Mouse (Mus musculus): ENCODE measurements at regions not wholly inside any gene's neighbourhood (a gene's known extent, or its start where the extent isn't known, plus 50 kb on each side); places are given as distances from the start of the nearest gene placed in this dataset.

GRCm38 (mm10) chr2:117017921-117018651 lies 103.1 kb upstream of the Spred1 start:
- 56% methylated on average over 12 of the region's 12 CpGs for WGBS
- peak overlapping the region; percentile 74 for H3K27ac ChIP-seq (ENCODE audit: low read length)
- no peaks in the 10 kb centered on the region for H3K27me3 ChIP-seq (ENCODE audit: insufficient read depth, low read length)
- no peaks in the 10 kb centered on the region for H3K36me3 ChIP-seq (ENCODE audit: insufficient read depth, low read length)
- no peak overlapping the region for H3K4me2 ChIP-seq (replicated peaks; ENCODE audit: low read depth, low read length)
- H3K9ac ChIP-seq (replicated peaks; ENCODE audit: low read length), result no peak overlapping the region
- ATAC-seq (ENCODE audit: low FRiP score, low TSS enrichment), result peak; percentile 82; the same call in 1 of the 2 replicates
- no peaks in the 10 kb centered on the region for H3K9me3 ChIP-seq (ENCODE audit: low read length)
- peaks cover 13% of the 10 kb centered on the region; the same call in 1 of the 2 replicates for H3K4me1 ChIP-seq (ENCODE audit: insufficient read depth, low read length)
- H3K4me3 ChIP-seq (ENCODE audit: low read length), result no peak overlapping the region

DNA sequence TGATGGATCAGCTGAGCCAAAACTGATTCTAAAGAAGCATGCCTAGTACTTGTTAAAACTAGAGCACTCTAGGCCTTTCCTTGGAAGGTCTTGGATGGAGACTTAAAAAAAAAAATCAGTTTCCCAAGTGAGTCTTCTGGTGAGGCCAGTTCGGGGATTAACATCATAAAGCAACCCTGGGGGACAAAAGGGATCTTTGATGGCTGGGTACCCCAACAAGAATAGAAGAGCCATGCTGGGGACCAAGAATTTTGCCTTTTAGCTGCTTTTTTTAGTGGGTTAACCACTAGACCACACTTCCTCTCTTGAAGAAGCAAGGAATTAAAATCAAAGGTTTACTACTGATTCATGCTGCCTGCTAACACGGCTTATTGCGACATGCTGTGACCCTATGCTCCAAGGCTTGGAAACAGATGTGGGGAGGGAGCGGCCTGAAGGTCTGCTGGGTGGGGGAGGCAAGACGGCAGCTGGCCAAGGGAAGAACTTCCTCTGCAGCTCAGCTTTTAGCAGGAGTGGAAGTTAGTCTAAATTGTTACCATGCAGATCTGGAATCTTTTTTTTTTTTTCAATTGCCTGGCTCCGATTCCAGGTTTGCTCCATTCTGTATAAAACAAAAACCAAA lies 102.1 kb upstream of the Spred1 start:
- Histone ChIP-seq H3K4me1 (ENCODE audit: insufficient read depth, low read length) (peaks cover 13% of the 10 kb centered on the region; the same call in 1 of the 2 replicates), H3K4me3 (ENCODE audit: low read length) (no peak overlapping the region), H3K36me3 (ENCODE audit: insufficient read depth, low read length) (no peaks in the 10 kb centered on the region), H3K9ac (replicated peaks; ENCODE audit: low read length) (no peak overlapping the region), H3K27ac (ENCODE audit: low read length) (peak overlapping the region; percentile 74), H3K27me3 (ENCODE audit: insufficient read depth, low read length) (no peaks in the 10 kb centered on the region), H3K4me2 (replicated peaks; ENCODE audit: low read depth, low read length) (no peak overlapping the region), H3K9me3 (ENCODE audit: low read length) (no peaks in the 10 kb centered on the region)
- peak; percentile 71 for ATAC-seq (ENCODE audit: low FRiP score, low TSS enrichment)
- WGBS, result 28% methylated on average over 6 of the region's 6 CpGs

DNA sequence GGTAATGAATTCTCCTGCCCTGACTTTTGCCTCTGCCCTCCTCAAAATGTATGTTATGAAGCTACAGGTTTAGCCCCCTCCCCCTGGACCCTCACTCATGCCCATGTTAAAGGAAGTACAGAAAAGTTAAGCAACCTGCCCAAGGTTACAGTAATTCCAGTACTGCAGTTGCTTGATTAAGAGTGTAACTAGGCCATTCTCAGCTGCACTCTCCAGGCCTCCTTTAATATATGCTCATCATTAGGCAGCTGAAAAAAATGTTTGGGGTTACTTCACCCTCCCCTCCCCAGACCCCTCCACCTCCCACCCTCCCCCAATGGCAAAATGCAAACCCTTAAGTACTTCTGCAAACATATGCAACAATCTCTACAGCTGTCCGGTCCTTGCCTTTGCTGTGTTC lies 101.6 kb upstream of the Spred1 start:
- Histone ChIP-seq H3K4me3 (ENCODE audit: low read length) (no peak overlapping the region), H3K27ac (ENCODE audit: low read length) (0 out of 2 replicates have a peak overlapping the region, but pooled peaks have one; percentile 29), H3K27me3 (ENCODE audit: insufficient read depth, low read length) (no peaks in the 10 kb centered on the region), H3K9me3 (ENCODE audit: low read length) (no peaks in the 10 kb centered on the region), H3K36me3 (ENCODE audit: insufficient read depth, low read length) (no peaks in the 10 kb centered on the region), H3K4me1 (ENCODE audit: insufficient read depth, low read length) (peaks cover 13% of the 10 kb centered on the region; the same call in 1 of the 2 replicates), H3K4me2 (replicated peaks; ENCODE audit: low read depth, low read length) (no peak overlapping the region), H3K9ac (replicated peaks; ENCODE audit: low read length) (no peak overlapping the region)
- no peak for ATAC-seq (ENCODE audit: low FRiP score, low TSS enrichment)
- 80% methylated on average over 1 of the region's 1 CpGs for WGBS

- no peak overlapping the region for H3K4me2 ChIP-seq (replicated peaks; ENCODE audit: low read depth, low read length)
- H3K9ac ChIP-seq (replicated peaks; ENCODE audit: low read length), result no peak overlapping the region
- H3K4me1 ChIP-seq (ENCODE audit: insufficient read depth, low read length), result peaks cover 13% of the 10 kb centered on the region; the same call in 1 of the 2 replicates
- H3K9me3 ChIP-seq (ENCODE audit: low read length), result no peaks in the 10 kb centered on the region
- WGBS, result 37% methylated on average over 6 of the region's 6 CpGs
- ATAC-seq (ENCODE audit: low FRiP score, low TSS enrichment), result peak; percentile 43; the same call in 1 of the 2 replicates
- H3K27ac ChIP-seq (ENCODE audit: low read length), result no peak overlapping the region
- no peak overlapping the region for H3K4me3 ChIP-seq (ENCODE audit: low read length)
- H3K36me3 ChIP-seq (ENCODE audit: insufficient read depth, low read length), result no peaks in the 10 kb centered on the region
- H3K27me3 ChIP-seq (ENCODE audit: insufficient read depth, low read length), result no peaks in the 10 kb centered on the region
These were observed 99.4 kb upstream of the Spred1 start for GRCm38 (mm10) chr2:117021787-117022186.

- H3K27me3 ChIP-seq (ENCODE audit: insufficient read depth, low read length), result no peaks in the 10 kb centered on the region
- H3K4me2 ChIP-seq (replicated peaks; ENCODE audit: low read depth, low read length), result no peak overlapping the region
- no peak overlapping the region for H3K9ac ChIP-seq (replicated peaks; ENCODE audit: low read length)
- H3K9me3 ChIP-seq (ENCODE audit: low read length), result no peaks in the 10 kb centered on the region
- ATAC-seq (ENCODE audit: low FRiP score, low TSS enrichment), result no peak
- H3K36me3 ChIP-seq (ENCODE audit: insufficient read depth, low read length), result no peaks in the 10 kb centered on the region
- WGBS, result 90% methylated on average over 1 of the region's 1 CpGs
- H3K4me1 ChIP-seq (ENCODE audit: insufficient read depth, low read length), result peaks cover 11% of the 10 kb centered on the region; the same call in 1 of the 2 replicates
- no peak overlapping the region for H3K27ac ChIP-seq (ENCODE audit: low read length)
- no peak overlapping the region for H3K4me3 ChIP-seq (ENCODE audit: low read length)
These were observed 97.7 kb upstream of the Spred1 start for GRCm38 (mm10) chr2:117023436-117023835.

- no peak for ATAC-seq (ENCODE audit: low FRiP score, low TSS enrichment)
- H3K27me3 ChIP-seq (ENCODE audit: insufficient read depth, low read length), result no peaks in the 10 kb centered on the region
- no peak overlapping the region for H3K27ac ChIP-seq (ENCODE audit: low read length)
- H3K4me3 ChIP-seq (ENCODE audit: low read length), result no peak overlapping the region
- no peaks in the 10 kb centered on the region for H3K36me3 ChIP-seq (ENCODE audit: insufficient read depth, low read length)
- 40% methylated on average over 4 of the region's 4 CpGs for WGBS
- peaks cover 4% of the 10 kb centered on the region; the same call in 1 of the 2 replicates for H3K4me1 ChIP-seq (ENCODE audit: insufficient read depth, low read length)
- H3K9ac ChIP-seq (replicated peaks; ENCODE audit: low read length), result no peak overlapping the region
- H3K4me2 ChIP-seq (replicated peaks; ENCODE audit: low read depth, low read length), result no peak overlapping the region
- H3K9me3 ChIP-seq (ENCODE audit: low read length), result no peaks in the 10 kb centered on the region
These were observed 94.1 kb upstream of the Spred1 start for GRCm38 (mm10) chr2:117027071-117027470.

DNA sequence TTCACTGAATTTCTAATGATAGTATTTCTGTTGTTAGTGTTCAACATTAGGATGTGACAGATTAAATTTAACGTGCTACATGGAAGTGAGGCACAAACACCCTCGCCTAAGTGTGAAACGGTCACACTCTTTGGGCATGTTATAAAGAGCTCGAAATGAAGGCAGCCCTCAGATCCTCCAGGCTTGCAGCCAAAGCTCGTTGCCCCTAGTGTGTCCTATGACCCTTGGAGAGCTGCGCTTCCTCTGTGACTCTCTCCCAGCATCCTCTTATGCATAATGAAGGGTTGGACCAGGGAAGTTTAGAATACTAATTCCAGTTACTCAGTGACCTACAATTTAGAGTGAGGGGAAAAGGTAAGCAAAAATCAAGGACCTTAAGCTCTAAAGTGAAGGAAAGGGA lies 92.4 kb upstream of the Spred1 start:
- Histone ChIP-seq H3K4me3 (ENCODE audit: low read length) (no peak overlapping the region), H3K27ac (ENCODE audit: low read length) (no peak overlapping the region), H3K9ac (replicated peaks; ENCODE audit: low read length) (no peak overlapping the region), H3K9me3 (ENCODE audit: low read length) (no peaks in the 10 kb centered on the region), H3K4me1 (ENCODE audit: insufficient read depth, low read length) (peaks cover 4% of the 10 kb centered on the region; the same call in 1 of the 2 replicates), H3K36me3 (ENCODE audit: insufficient read depth, low read length) (no peaks in the 10 kb centered on the region), H3K27me3 (ENCODE audit: insufficient read depth, low read length) (no peaks in the 10 kb centered on the region), H3K4me2 (replicated peaks; ENCODE audit: low read depth, low read length) (no peak overlapping the region)
- 36% methylated on average over 6 of the region's 6 CpGs for WGBS
- ATAC-seq (ENCODE audit: low FRiP score, low TSS enrichment), result 0 out of 2 replicates have a peak, but pooled peaks have one; percentile 49

GRCm38 (mm10) chr2:117036197-117036872 lies 84.8 kb upstream of the Spred1 start:
- Histone ChIP-seq H3K27ac (ENCODE audit: low read length) (no peak overlapping the region), H3K27me3 (ENCODE audit: insufficient read depth, low read length) (no peaks in the 10 kb centered on the region), H3K36me3 (ENCODE audit: insufficient read depth, low read length) (no peaks in the 10 kb centered on the region), H3K9me3 (ENCODE audit: low read length) (no peaks in the 10 kb centered on the region), H3K4me3 (ENCODE audit: low read length) (no peak overlapping the region), H3K4me2 (replicated peaks; ENCODE audit: low read depth, low read length) (no peak overlapping the region), H3K4me1 (ENCODE audit: insufficient read depth, low read length) (peaks cover 4% of the 10 kb centered on the region; the same call in 1 of the 2 replicates), H3K9ac (replicated peaks; ENCODE audit: low read length) (no peak overlapping the region)
- ATAC-seq (ENCODE audit: low FRiP score, low TSS enrichment), result no peak
- WGBS, result 50% methylated on average over 8 of the region's 8 CpGs

DNA sequence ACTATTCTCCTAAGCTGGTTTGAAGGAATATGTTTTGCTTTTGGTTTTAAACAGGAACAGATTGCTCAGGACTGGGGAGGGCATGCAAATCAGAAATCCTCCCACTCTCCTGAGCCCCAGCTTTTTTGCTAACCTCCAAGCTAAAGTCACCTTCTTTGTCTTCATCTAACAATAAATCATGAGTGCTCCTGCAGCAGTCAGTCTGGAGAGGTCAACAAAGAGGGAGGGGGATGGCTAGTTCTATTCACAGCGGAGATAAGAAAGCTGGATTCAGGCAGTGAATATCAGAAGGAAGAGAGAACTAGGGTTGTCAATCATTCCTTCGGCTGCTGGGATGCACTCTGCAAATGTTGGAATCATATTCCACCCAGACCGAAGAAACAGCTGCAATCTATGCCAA lies 81.0 kb upstream of the Spred1 start:
- H3K9me3 ChIP-seq (ENCODE audit: low read length), result no peaks in the 10 kb centered on the region
- no peak for ATAC-seq (ENCODE audit: low FRiP score, low TSS enrichment)
- H3K4me1 ChIP-seq (ENCODE audit: insufficient read depth, low read length), result peaks cover 19% of the 10 kb centered on the region; the same call in 1 of the 2 replicates
- no peak overlapping the region for H3K4me2 ChIP-seq (replicated peaks; ENCODE audit: low read depth, low read length)
- WGBS, result 27% methylated on average over 3 of the region's 3 CpGs
- no peak overlapping the region for H3K4me3 ChIP-seq (ENCODE audit: low read length)
- no peak overlapping the region for H3K9ac ChIP-seq (replicated peaks; ENCODE audit: low read length)
- no peaks in the 10 kb centered on the region for H3K36me3 ChIP-seq (ENCODE audit: insufficient read depth, low read length)
- no peak overlapping the region for H3K27ac ChIP-seq (ENCODE audit: low read length)
- no peaks in the 10 kb centered on the region for H3K27me3 ChIP-seq (ENCODE audit: insufficient read depth, low read length)
